Mouse (Mus musculus): ENCODE data around the gene Plekhh3. TPM values are rescaled to one million over a fixed set of nuclear protein-coding genes. Genes with fewer than 3 reads are reported as not detected.

The Plekhh3 gene
- total and polyA plus RNA-seq, 2 experiments from 2014 or later, result 5.3 to 10.2 TPM

GRCm38 (mm10) chr11:101196175-101196574, 25.0 kb upstream of the Plekhh3 start:
- ATAC-seq, result no peak
- Histone ChIP-seq H3K9me3 (ENCODE audit: low read length) (no peaks in the 10 kb centered on the region), H3K27me3 (ENCODE audit: insufficient read depth, low read length) (no peaks in the 10 kb centered on the region), H3K4me3 (ENCODE audit: low read depth, low read length) (no peak overlapping the region), H3K4me2 (ENCODE audit: low read depth) (no peak overlapping the region), H3K9ac (no peak overlapping the region), H3K4me1 (ENCODE audit: insufficient read depth) (no peaks in the 10 kb centered on the region), H3K36me3 (ENCODE audit: insufficient read depth) (peaks cover 59% of the 10 kb centered on the region), H3K27ac (ENCODE audit: low read depth, low read length) (no peak overlapping the region)
- 95% methylated on average over 8 of the region's 8 CpGs for WGBS
- no peak for DNase-seq
- no peak for TF ChIP-seq CTCF (IDR thresholded peaks at IDR 0.05; ENCODE audit: low read depth)

GRCm38 (mm10) chr11:101195571-101195970, 24.4 kb upstream of the Plekhh3 start:
- H3K27me3 ChIP-seq (ENCODE audit: insufficient read depth, low read length), result no peaks in the 10 kb centered on the region
- H3K4me1 ChIP-seq (ENCODE audit: insufficient read depth), result no peaks in the 10 kb centered on the region
- ATAC-seq, result no peak
- no peak for TF ChIP-seq CTCF (IDR thresholded peaks at IDR 0.05; ENCODE audit: low read depth)
- peaks cover 57% of the 10 kb centered on the region for H3K36me3 ChIP-seq (ENCODE audit: insufficient read depth)
- H3K4me3 ChIP-seq (ENCODE audit: low read depth, low read length), result no peak overlapping the region
- H3K9me3 ChIP-seq (ENCODE audit: low read length), result no peaks in the 10 kb centered on the region
- DNase-seq, result no peak
- H3K9ac ChIP-seq, result no peak overlapping the region
- WGBS, result 89% methylated on average over 8 of the region's 8 CpGs
- no peak overlapping the region for H3K27ac ChIP-seq (ENCODE audit: low read depth, low read length)
- no peak overlapping the region for H3K4me2 ChIP-seq (ENCODE audit: low read depth)

GRCm38 (mm10) chr11:101195101-101195500, 23.9 kb upstream of the Plekhh3 start:
- TF ChIP-seq CTCF (IDR thresholded peaks at IDR 0.05; ENCODE audit: low read depth), result no peak
- WGBS, result 73% methylated on average over 1 of the region's 1 CpGs
- DNase-seq (no peak), ATAC-seq (no peak)
- Histone ChIP-seq H3K27me3 (ENCODE audit: insufficient read depth, low read length) (no peaks in the 10 kb centered on the region), H3K9me3 (ENCODE audit: low read length) (no peaks in the 10 kb centered on the region), H3K9ac (no peak overlapping the region), H3K36me3 (ENCODE audit: insufficient read depth) (peaks cover 53% of the 10 kb centered on the region), H3K27ac (ENCODE audit: low read depth, low read length) (no peak overlapping the region), H3K4me3 (ENCODE audit: low read depth, low read length) (no peak overlapping the region), H3K4me1 (ENCODE audit: insufficient read depth) (no peaks in the 10 kb centered on the region), H3K4me2 (ENCODE audit: low read depth) (no peak overlapping the region)

GRCm38 (mm10) chr11:101194643-101195042, 23.5 kb upstream of the Plekhh3 start:
- TF ChIP-seq CTCF (IDR thresholded peaks at IDR 0.05; ENCODE audit: low read depth), result no peak
- no peak overlapping the region for H3K4me3 ChIP-seq (ENCODE audit: low read depth, low read length)
- ATAC-seq, result no peak
- H3K27ac ChIP-seq (ENCODE audit: low read depth, low read length), result no peak overlapping the region
- no peaks in the 10 kb centered on the region for H3K4me1 ChIP-seq (ENCODE audit: insufficient read depth)
- no peaks in the 10 kb centered on the region for H3K27me3 ChIP-seq (ENCODE audit: insufficient read depth, low read length)
- 91% methylated on average over 6 of the region's 6 CpGs for WGBS
- H3K9me3 ChIP-seq (ENCODE audit: low read length), result no peaks in the 10 kb centered on the region
- H3K9ac ChIP-seq, result no peak overlapping the region
- no peak overlapping the region for H3K4me2 ChIP-seq (ENCODE audit: low read depth)
- H3K36me3 ChIP-seq (ENCODE audit: insufficient read depth), result peaks cover 48% of the 10 kb centered on the region
- DNase-seq, result no peak

- Histone ChIP-seq H3K36me3 (ENCODE audit: insufficient read depth) (peaks cover 43% of the 10 kb centered on the region), H3K9ac (no peak overlapping the region), H3K4me2 (ENCODE audit: low read depth) (no peak overlapping the region), H3K27me3 (ENCODE audit: insufficient read depth, low read length) (no peaks in the 10 kb centered on the region), H3K4me1 (ENCODE audit: insufficient read depth) (no peaks in the 10 kb centered on the region), H3K27ac (ENCODE audit: low read depth, low read length) (no peak overlapping the region), H3K9me3 (ENCODE audit: low read length) (no peaks in the 10 kb centered on the region), H3K4me3 (ENCODE audit: low read depth, low read length) (no peak overlapping the region)
- DNase-seq (no peak), ATAC-seq (no peak)
- WGBS, result 63% methylated on average over 5 of the region's 5 CpGs
- no peak for TF ChIP-seq CTCF (IDR thresholded peaks at IDR 0.05; ENCODE audit: low read depth)
These were observed 23.0 kb upstream of the Plekhh3 start for GRCm38 (mm10) chr11:101194137-101194536.

- no peaks in the 10 kb centered on the region for H3K27me3 ChIP-seq (ENCODE audit: insufficient read depth, low read length)
- no peak for ATAC-seq
- no peak for DNase-seq
- H3K4me3 ChIP-seq (ENCODE audit: low read depth, low read length), result no peak overlapping the region
- no peaks in the 10 kb centered on the region for H3K4me1 ChIP-seq (ENCODE audit: insufficient read depth)
- no peak overlapping the region for H3K27ac ChIP-seq (ENCODE audit: low read depth, low read length)
- no peak for TF ChIP-seq CTCF (IDR thresholded peaks at IDR 0.05; ENCODE audit: low read depth)
- H3K36me3 ChIP-seq (ENCODE audit: insufficient read depth), result peaks cover 32% of the 10 kb centered on the region
- no peak overlapping the region for H3K4me2 ChIP-seq (ENCODE audit: low read depth)
- H3K9ac ChIP-seq, result no peak overlapping the region
- H3K9me3 ChIP-seq (ENCODE audit: low read length), result no peaks in the 10 kb centered on the region
- WGBS, result 86% methylated on average over 7 of the region's 7 CpGs
These were observed 21.9 kb upstream of the Plekhh3 start for GRCm38 (mm10) chr11:101193076-101193475.

GRCm38 (mm10) chr11:101192646-101193045, 21.5 kb upstream of the Plekhh3 start:
- Histone ChIP-seq H3K9me3 (ENCODE audit: low read length) (no peaks in the 10 kb centered on the region), H3K27ac (ENCODE audit: low read depth, low read length) (no peak overlapping the region), H3K4me2 (ENCODE audit: low read depth) (no peak overlapping the region), H3K36me3 (ENCODE audit: insufficient read depth) (peaks cover 28% of the 10 kb centered on the region), H3K9ac (no peak overlapping the region), H3K4me1 (ENCODE audit: insufficient read depth) (no peaks in the 10 kb centered on the region), H3K4me3 (ENCODE audit: low read depth, low read length) (no peak overlapping the region), H3K27me3 (ENCODE audit: insufficient read depth, low read length) (no peaks in the 10 kb centered on the region)
- ATAC-seq (no peak), DNase-seq (no peak)
- 85% methylated on average over 6 of the region's 6 CpGs for WGBS
- TF ChIP-seq CTCF (IDR thresholded peaks at IDR 0.05; ENCODE audit: low read depth), result no peak
